Mouse (Mus musculus) cerebellum, postnatal 4 days (tissue): ENCODE measurements at regions not wholly inside any gene's neighbourhood (a gene's known extent, or its start where the extent isn't known, plus 50 kb on each side); places are given as distances from the start of the nearest gene placed in this dataset.

Experiments
- DNase-seq, 2 experiments: peaks; one replicate each; pipeline ENCODE4 v3.0.0; 2022; ENCODE audit warnings: low spot score in 2 of 2, mixed read lengths in 1 of 2

DNA sequence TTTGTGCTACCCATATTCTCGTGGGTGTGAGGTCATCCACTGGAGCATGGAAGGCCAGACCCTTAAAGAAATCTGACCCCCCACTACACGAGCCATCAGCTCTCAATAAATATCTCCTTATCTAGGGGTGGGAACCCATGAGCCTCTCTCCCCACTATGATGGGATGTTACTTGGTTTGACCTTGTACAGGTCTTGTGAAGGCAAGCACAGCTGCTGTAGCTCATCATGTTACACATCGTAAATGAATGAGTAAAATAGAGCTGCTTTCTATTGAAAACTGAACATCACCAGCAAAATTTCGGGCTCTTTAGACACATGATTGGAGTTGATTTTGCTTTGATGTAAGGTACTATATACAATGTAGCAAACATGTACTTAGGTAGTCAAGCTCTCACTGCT, 414.8 kb upstream of the Frg1 start:
- DNase-seq, result no peak

GRCm38 (mm10) chr8:41830407-41830806, 413.5 kb upstream of the Frg1 start:
- DNase-seq, result no peak

DNA sequence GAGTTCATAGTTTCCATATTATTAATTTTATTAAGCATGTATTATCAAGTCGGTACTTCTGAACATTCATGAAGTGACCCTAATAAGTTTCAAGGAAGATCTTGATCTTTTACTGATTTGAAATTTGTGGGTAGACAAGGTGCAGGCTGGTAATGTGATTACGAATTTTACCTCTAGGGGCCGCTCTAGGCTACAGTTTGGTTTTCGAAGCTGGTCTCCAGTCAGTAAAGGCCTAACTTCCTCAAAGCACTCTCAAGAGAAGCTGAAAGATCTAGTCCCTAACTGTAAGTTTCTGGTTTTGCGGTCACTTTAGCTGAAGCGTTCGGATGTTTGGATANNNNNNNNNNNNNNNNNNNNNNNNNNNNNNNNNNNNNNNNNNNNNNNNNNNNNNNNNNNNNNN, 408.1 kb upstream of the Frg1 start:
- DNase-seq, result peak; percentile 32 to 68

DNA sequence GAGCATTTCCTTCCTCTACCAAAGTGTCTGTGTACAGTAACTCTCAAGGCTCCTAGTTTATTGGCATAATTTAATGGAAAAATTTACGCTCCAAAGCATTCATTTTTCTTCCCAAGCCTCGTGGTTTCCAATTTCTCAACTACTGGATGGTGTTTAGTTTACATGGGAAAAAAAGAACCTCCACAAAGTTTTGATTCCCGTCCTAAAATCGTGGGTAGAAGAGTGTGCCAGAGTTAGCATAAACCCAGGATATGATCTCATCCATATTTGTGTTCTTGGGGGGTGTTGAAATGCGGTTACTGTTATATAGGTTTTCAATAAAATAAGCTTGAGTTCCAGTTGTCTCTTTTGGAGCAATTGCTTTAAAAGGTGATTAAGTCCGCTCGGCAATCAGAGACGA, 406.2 kb upstream of the Frg1 start:
- no peak for DNase-seq

GRCm38 (mm10) chr8:41821676-41822075, 404.8 kb upstream of the Frg1 start:
- DNase-seq, result no peak

DNA sequence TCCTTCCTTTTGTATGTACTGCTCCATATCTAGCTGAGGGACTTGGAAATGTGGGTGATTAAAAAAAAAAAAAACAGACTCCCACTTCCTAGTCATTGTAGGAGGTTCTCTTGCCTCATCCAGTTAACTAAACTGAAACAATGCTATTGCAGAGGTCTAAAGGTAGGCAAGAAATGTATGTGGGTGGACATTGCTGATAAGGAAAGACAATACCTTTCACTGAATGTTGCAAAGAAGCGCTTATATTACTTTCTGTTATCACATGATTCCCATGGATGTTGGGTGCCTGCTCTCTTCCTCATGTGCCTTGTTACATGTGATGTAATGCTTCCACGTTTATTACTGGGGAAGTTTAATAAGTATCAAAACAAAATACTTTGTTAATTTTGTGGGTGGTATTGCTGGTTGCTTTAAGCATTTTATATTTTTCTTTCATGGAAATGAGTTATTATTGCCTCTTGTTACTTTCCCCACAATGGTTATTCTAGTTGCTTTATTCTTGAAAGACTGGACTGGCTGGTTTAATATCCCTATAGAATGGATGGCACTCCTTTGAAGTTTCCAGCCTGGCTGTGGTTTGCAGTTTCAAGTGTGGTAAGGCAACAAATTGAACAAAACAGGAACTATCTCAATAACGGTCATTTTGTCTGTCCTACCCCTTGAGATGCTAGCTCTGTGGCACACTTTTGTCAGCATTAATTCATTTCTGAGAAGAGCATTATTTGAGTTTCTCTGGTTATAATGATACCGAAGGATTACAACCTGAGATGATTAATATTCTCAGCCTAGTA, 403.9 kb upstream of the Frg1 start:
- no peak for DNase-seq

- DNase-seq, result no peak
These were observed 401.7 kb upstream of the Frg1 start for GRCm38 (mm10) chr8:41818577-41818976.

DNA sequence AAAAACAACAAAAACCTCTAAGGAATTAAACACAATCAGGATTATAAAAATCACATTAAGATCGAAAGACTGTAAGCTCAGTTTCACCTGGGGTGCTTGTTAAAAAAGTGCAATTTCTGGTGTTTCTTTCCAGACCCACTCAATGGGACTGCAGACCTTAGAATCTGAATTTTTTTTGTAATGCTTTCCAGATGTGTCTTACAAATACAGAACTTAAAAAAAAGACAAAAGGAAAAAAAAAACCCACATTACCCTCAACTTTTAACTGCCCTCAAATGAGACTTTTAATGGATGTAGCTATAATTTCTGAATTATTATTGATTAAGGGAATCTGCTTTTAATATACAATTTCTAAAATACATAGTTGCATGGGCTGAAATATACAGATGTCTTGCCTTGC, 401.2 kb upstream of the Frg1 start:
- DNase-seq, result no peak

GRCm38 (mm10) chr8:41815272-41815671, 398.4 kb upstream of the Frg1 start:
- no peak for DNase-seq

DNA sequence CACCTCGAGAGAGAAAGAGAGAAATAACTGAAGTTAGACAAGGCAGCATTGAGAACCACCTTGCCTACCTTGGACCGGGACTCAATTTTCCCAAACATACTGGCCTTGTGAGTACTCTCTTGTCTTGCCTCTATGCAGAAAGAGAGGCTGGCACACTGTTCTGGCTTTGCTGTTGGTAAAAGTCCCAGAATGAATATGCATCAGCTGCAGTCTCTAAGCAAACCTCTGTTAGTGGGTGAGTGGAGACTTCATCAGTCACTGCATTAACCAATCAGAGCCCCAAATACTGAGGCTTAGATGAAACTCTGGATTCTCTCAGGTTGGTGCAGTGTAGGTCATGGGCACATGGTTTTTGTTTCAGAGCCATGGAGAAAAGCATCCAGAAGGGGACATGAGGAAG, 378.8 kb upstream of the Frg1 start:
- no peak for DNase-seq

DNA sequence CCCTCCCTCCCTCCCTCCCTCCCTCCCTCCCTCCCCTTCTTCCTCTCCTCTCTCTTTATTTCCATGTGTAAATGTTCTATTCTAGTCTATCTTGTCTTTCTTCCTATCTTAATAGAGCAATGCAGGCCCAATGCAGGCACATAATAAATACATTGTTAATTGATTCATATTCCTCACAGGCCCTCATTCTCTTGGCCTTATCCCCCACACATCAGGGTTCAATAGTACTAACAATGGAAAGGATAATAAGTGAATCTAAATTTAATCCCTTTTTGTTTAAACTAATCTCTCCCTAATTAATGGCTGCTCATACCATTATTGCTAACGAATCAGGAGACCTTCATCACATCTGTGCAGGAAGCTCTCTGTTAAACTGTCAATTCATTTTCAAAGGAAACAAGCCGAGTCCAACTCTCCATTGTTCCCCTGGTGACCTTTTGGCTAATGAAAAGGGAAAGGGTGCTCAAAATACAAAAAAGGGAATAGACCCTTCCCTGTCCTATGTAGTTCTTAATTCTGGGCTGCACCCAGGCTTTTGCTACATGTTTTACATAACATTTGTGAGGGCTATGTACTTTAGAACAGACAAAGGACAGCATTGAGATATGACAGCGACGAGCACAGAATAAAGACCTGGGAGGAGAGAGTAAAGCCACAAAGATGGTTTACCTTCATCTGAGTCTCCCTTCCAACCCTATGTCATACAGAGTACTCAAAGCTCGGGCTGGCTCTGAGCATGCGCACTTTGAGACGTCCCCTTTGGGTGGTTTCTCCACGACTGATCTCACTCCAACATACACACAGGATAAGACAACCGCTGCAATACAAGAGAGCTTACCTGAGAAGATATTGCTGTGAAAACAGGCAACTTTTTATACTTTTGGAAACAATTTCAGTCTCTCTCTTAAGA, 370.3 kb upstream of the Frg1 start:
- no peak for DNase-seq

- DNase-seq, result no peak
These were observed 369.1 kb upstream of the Frg1 start for GRCm38 (mm10) chr8:41785977-41786376.

- no peak for DNase-seq
These were observed 366.0 kb upstream of the Frg1 start for GRCm38 (mm10) chr8:41782837-41783236.

DNA sequence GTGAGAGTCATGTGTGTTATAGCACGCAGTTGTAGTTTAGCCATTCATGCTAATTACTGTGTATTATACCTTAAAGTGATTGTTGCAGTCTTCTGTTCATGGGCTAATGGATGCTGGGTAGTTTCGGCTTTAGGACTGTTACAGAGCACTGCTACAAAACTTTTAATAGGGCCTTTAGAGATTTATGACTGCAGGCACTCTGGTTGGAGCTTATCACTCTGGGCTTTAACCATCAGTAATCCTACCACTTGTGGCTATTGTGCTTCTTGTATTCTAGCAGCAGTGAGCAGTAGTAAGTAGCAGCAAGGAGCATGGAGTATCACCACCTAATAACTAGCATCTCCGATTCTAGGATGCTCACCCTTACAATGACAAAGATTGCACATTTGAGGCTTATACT, 362.6 kb upstream of the Frg1 start:
- DNase-seq, result no peak

GRCm38 (mm10) chr8:41771729-41772128, 354.9 kb upstream of the Frg1 start:
- no peak for DNase-seq

DNA sequence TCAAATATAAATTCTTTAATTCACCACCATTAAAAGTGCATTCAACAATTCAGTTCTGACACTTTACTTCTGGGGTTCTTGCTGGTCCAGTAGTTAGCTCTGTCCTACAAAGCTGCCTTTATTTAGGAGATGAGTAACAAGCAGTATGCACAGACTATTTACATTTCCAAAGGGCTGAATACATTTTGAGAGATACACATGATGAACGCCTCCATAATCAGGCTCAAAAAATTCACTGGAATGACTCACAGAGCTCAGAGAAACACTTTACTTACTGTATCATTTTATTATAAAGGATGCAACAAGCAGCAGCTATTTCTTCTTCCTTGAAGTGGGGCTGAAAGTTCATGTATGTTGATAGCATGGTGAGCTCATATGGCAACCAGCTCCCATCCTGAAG, 336.6 kb upstream of the Frg1 start:
- no peak for DNase-seq

- DNase-seq, result no peak
These were observed 335.8 kb upstream of the Frg1 start for GRCm38 (mm10) chr8:41752641-41753040.

GRCm38 (mm10) chr8:41747024-41747423, 330.1 kb upstream of the Frg1 start:
- DNase-seq, result no peak

DNA sequence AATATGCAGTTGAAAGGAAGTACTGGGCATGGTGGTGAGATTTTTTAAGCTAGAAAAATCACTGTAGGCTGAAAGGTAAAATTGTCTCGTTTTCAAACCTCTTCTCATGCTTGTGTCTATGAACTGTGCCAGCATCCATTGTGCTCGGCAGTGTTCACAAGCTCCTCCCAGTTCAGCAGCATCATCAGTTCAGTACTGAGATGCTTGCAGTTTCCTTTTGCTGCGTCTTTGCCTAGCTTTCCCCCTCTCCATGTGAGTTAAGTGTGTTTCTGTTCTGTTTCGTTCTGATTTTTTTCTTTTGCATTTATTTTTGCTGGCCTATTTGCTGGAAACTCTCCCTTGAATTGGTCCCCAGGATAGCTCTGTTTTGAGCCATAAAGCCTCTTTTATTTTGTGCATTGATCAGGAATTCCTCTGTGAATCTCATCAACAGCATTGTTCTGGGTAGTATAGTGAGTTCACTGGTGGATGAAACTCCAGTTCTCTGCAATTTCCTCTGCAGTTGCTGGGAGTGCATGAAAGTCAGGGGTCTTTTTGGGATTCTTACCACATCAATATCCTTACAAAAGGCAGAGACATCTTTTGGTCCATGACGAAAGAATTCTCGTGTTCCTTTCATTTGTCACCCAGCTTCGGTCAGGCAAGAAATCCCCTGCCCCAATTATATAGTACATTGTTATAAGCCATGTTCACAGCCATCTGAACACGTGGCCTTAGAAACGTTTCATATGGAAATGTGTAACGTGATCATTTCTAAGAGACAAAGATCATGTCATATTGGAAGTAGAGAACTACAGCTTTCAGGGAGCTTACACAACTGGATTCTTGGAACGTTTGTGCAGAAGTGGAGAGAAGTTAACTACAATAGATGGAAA, 326.2 kb upstream of the Frg1 start:
- DNase-seq, result no peak

DNA sequence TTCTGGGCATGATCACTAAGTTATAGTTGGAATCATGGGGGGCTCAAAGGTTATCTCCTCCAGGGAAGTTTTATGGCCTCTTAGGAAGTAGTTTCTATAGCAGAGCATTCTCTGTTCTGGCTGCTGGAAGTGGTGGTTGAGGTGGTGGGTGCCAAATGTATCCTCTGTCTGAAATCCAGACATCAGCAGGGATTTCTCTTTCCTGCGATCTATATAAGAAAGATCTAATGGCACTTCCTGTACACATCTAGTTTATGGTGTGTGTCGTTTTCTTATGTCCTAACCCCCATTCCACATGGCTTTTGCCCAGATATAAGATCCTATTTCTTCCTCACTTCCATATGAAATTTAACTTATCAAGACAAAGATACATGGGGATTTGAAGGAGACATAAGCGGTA, 300.1 kb upstream of the Frg1 start:
- no peak for DNase-seq

DNA sequence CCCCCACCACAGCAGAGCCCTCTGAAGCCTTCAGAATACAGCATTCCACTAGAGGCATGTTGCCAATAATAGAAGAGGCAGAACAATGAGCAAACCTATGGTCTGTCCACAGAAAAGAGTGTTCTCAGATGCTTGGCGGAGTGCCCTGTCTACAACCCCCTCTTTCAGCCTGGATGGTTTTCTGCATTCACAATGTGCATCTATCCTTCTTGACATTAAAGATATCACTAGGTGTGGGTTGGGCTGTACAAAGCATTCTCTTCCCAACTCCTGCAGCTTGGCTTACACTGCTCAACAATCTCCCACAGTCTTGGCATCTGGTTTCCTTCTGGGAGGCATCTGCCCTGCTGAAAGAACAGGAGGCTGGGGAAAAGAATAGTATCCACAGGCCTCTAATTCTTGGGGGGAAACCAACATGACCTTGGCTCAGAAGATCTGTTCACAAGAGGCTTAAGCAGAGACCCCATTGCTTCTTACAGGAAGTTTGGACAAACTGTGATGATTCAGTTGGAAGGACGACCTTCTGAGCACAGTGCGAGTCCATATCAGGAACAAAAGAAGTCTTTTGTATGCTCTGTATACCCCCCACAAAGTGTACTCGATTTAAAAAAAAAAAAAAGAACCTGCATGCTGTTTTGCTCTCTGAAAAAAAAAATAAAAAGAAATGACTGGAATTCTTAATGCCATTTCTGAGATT, 296.9 kb upstream of the Frg1 start:
- peak in 1 of 2 experiments; percentile 49 for DNase-seq
